Mouse (Mus musculus): Measurements from ENCODE around the gene Arpp19.

Arpp19 gene

GRCm38 (mm10) chr9:75102131-75102530, 64.7 kb downstream of the Arpp19 start:
- DNase-seq (ENCODE audit: low spot score) = no peak
